In the genomic region with DNA sequence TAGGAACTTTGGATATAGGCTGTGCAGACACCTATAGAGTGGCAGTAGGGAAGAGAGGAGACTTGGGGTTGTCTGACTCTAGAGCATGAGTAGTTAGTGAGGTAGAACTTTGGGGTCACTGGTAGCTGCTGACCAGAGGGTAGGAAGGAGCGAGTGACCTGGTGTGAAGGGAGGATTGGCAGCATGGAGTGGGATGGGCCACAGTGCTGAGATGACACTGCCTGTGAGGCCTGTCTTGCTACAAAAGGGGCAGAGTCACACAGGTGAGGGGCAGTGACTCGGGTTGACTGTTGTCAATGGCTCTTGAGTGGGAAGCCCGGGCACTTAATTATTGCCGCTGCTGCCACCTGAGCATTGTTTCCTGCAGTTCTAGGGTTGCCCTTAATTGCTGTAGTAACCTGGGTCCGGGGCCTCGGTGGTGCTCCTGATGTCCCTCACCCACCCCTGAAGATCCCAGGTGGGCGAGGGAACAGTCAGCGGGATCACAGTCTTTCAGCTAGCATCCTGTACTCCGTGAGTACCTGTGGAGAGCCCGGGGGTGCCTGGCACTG, we compare ENCODE assay signal across 8 mouse cellular contexts. TPM values are rescaled to one million over a fixed set of nuclear protein-coding genes. Genes with fewer than 3 reads are reported as not detected.
DNase-seq lines count a peak whose midpoint lies in the region; ATAC-seq and TF ChIP-seq lines count a peak whose summit lies in the region.

No protein-coding gene starts in this region.

- intact Hi-C loops in heart, postnatal 25 days (cut with DNase I): loop anchor here (2.0 kb wide), 1 partner anchor 29 kb away; the partner anchor contains the start of genes Plekhj1 and Sf3a2

- peak overlapping the region; percentile 89 for H3K9ac ChIP-seq in heart, embryonic 14.5 days (ENCODE audit: low read length)
- H3K9ac ChIP-seq in hindbrain, embryonic 12.5 days: peak overlapping the region; percentile 92
- H3K9ac ChIP-seq in midbrain, embryonic 13.5 days (replicated peaks): peak overlapping the region; percentile 92

- no peak for TF ChIP-seq POLR2A in bone marrow macrophage, adult 2 months (IDR thresholded peaks at IDR 0.05; ENCODE audit: borderline replicate concordance, low read depth, low read length)

- no peak overlapping the region for H3K27ac ChIP-seq in heart, embryonic 14.5 days (replicated peaks in 1 of 2; ENCODE audit: control insufficient read depth in 1 of 2, insufficient read depth in 1 of 2, low read depth in 2 of 2, low read length in 2 of 2)
- H3K27ac ChIP-seq in bone marrow macrophage, adult 2 months (ENCODE audit: insufficient read depth, low read depth, low read length): no peak overlapping the region
- H3K27ac ChIP-seq in hindbrain, embryonic 12.5 days: no peak overlapping the region
- H3K27ac ChIP-seq in midbrain, embryonic 13.5 days: no peak overlapping the region

- DNase-seq in heart, postnatal 25 days (ENCODE audit: low spot score): no peak
- DNase-seq in ovary, postnatal 10 days (ENCODE audit: low spot score): no peak
- no peak for DNase-seq in urinary bladder, postnatal 36 days (ENCODE audit: low spot score in 2 of 2)
- no peak for DNase-seq in left cerebral cortex, adult 11 months (ENCODE audit: low spot score)

- H3K9me3 ChIP-seq in heart, embryonic 14.5 days (ENCODE audit: control insufficient read depth, low read length): no peaks in the 10 kb centered on the region
- H3K9me3 ChIP-seq in hindbrain, embryonic 12.5 days (replicated peaks): no peaks in the 10 kb centered on the region
- H3K9me3 ChIP-seq in midbrain, embryonic 13.5 days: no peaks in the 10 kb centered on the region

- H3K27me3 ChIP-seq in heart, embryonic 14.5 days (ENCODE audit: control insufficient read depth, insufficient read depth, low read length): no peaks in the 10 kb centered on the region
- peaks cover under 1% of the 10 kb centered on the region; the same call in 1 of the 2 replicates for H3K27me3 ChIP-seq in hindbrain, embryonic 12.5 days
- no peaks in the 10 kb centered on the region for H3K27me3 ChIP-seq in midbrain, embryonic 13.5 days

- H3K4me1 ChIP-seq in heart, embryonic 14.5 days (ENCODE audit: control insufficient read depth in 2 of 2, insufficient read depth in 2 of 2, low read length in 2 of 2): peaks cover 4 to 26% of the 10 kb centered on the region in 2 experiments; a peak in 3 of 4 replicates
- peaks cover 12% of the 10 kb centered on the region for H3K4me1 ChIP-seq in bone marrow macrophage, adult 2 months (ENCODE audit: control insufficient read depth, insufficient read depth, low read length)
- peaks cover 40% of the 10 kb centered on the region for H3K4me1 ChIP-seq in hindbrain, embryonic 12.5 days
- peaks cover 46% of the 10 kb centered on the region for H3K4me1 ChIP-seq in midbrain, embryonic 13.5 days (replicated peaks)

- H3K4me2 ChIP-seq in heart, embryonic 14.5 days (ENCODE audit: low read length): peak overlapping the region; percentile 99
- H3K4me2 ChIP-seq in hindbrain, embryonic 12.5 days (replicated peaks): peak overlapping the region; percentile 87
- H3K4me2 ChIP-seq in midbrain, embryonic 13.5 days (replicated peaks): peak overlapping the region; percentile 100

- peaks cover 30% of the 10 kb centered on the region for H3K36me3 ChIP-seq in heart, embryonic 14.5 days (ENCODE audit: control insufficient read depth, insufficient read depth, low read length)
- H3K36me3 ChIP-seq in hindbrain, embryonic 12.5 days: peaks cover 22% of the 10 kb centered on the region
- peaks cover 25% of the 10 kb centered on the region for H3K36me3 ChIP-seq in midbrain, embryonic 13.5 days

- WGBS in heart, embryonic 14.5 days: 70% methylated on average over 10 of the region's 10 CpGs
- WGBS in hindbrain, embryonic 12.5 days: 85% methylated on average over 10 of the region's 10 CpGs
- WGBS in midbrain, embryonic 13.5 days: 82% methylated on average over 10 of the region's 10 CpGs

- TF ChIP-seq CTCF in bone marrow macrophage, adult 2 months (IDR thresholded peaks at IDR 0.05; ENCODE audit: low read depth, low read length): no peak

- no peak for ATAC-seq in heart, embryonic 14.5 days (ENCODE audit: insufficient number of reproducible peaks, insufficient read depth, low FRiP score, low read depth)
- no peak for ATAC-seq in hindbrain, embryonic 12.5 days (ENCODE audit: low FRiP score)
- no peak for ATAC-seq in midbrain, embryonic 13.5 days

- H3K4me3 ChIP-seq in heart, embryonic 14.5 days (ENCODE audit: control insufficient read depth in 1 of 2, insufficient read depth in 1 of 2, low read depth in 1 of 2, low read length in 2 of 2): peak overlapping the region; percentile 65 to 92
- peak overlapping the region; percentile 67 for H3K4me3 ChIP-seq in bone marrow macrophage, adult 2 months (ENCODE audit: insufficient read depth, low read length)
- peak overlapping the region; percentile 86 for H3K4me3 ChIP-seq in hindbrain, embryonic 12.5 days
- peak overlapping the region; percentile 86 for H3K4me3 ChIP-seq in midbrain, embryonic 13.5 days (replicated peaks)

RNA-seq across cellular contexts. Expression of gene Oaz1, which starts 1.5 kb away (rescaled TPM):
- 2,025 and 2,172 TPM in 2 replicates for polyA plus RNA-seq in heart, embryonic 14.5 days (2014; fragmentation: Nextera tagmentation; extraction: Ambion mirVana)
- 100 to 1,000 TPM; 883 to 894 TPM for total RNA-seq in heart, postnatal 25 days (2021)
- 823 and 921 TPM in 2 replicates for polyA plus RNA-seq in bone marrow macrophage, adult 2 months (2012; ENCODE audit: insufficient read depth, insufficient read length, missing spikeins)
- 1,255 and 1,389 TPM in 2 replicates for polyA plus RNA-seq in hindbrain, embryonic 12.5 days (2016; fragmentation: Nextera tagmentation; extraction: Ambion mirVana)
- polyA plus RNA-seq in midbrain, embryonic 13.5 days (2015; fragmentation: Nextera tagmentation; extraction: Ambion mirVana): 1,319 and 1,425 TPM in 2 replicates

RNA-seq across cellular contexts. Expression of gene Jsrp1, which starts 14.6 kb away (rescaled TPM):
- 5.5 and 5.6 TPM in 2 replicates for polyA plus RNA-seq in heart, embryonic 14.5 days (2014; fragmentation: Nextera tagmentation; extraction: Ambion mirVana)
- total RNA-seq in heart, postnatal 25 days (2021): under 1 TPM; 0.48 to 0.81 TPM
- polyA plus RNA-seq in bone marrow macrophage, adult 2 months (2012; ENCODE audit: insufficient read depth, insufficient read length, missing spikeins): not detected in 2 replicates
- 0.83 and 1.7 TPM in 2 replicates for polyA plus RNA-seq in hindbrain, embryonic 12.5 days (2016; fragmentation: Nextera tagmentation; extraction: Ambion mirVana)
- polyA plus RNA-seq in midbrain, embryonic 13.5 days (2015; fragmentation: Nextera tagmentation; extraction: Ambion mirVana): 0.28 and 0.43 TPM in 2 replicates

RNA-seq across cellular contexts. Expression of gene Lingo3, which starts 15.9 kb away (rescaled TPM):
- polyA plus RNA-seq in heart, embryonic 14.5 days (2014; fragmentation: Nextera tagmentation; extraction: Ambion mirVana): 0.46 TPM in 2 replicates
- 10 to 100 TPM in 1 of 2 experiments, 1 to 10 TPM in 1; 6.3 to 10.6 TPM for total RNA-seq in heart, postnatal 25 days (2021)
- not detected in 2 replicates for polyA plus RNA-seq in bone marrow macrophage, adult 2 months (2012; ENCODE audit: insufficient read depth, insufficient read length, missing spikeins)
- polyA plus RNA-seq in hindbrain, embryonic 12.5 days (2016; fragmentation: Nextera tagmentation; extraction: Ambion mirVana): 0.74 and 0.94 TPM in 2 replicates
- 1.5 and 1.9 TPM in 2 replicates for polyA plus RNA-seq in midbrain, embryonic 13.5 days (2015; fragmentation: Nextera tagmentation; extraction: Ambion mirVana)

RNA-seq across cellular contexts. Expression of gene Amh, which starts 22.9 kb away (rescaled TPM):
- 0.12 TPM in 1 of 2 replicates, not detected in the other for polyA plus RNA-seq in heart, embryonic 14.5 days (2014; fragmentation: Nextera tagmentation; extraction: Ambion mirVana)
- under 1 TPM; 0.39 TPM for total RNA-seq in heart, postnatal 25 days (2021)
- polyA plus RNA-seq in bone marrow macrophage, adult 2 months (2012; ENCODE audit: insufficient read depth, insufficient read length, missing spikeins): not detected in 2 replicates
- polyA plus RNA-seq in hindbrain, embryonic 12.5 days (2016; fragmentation: Nextera tagmentation; extraction: Ambion mirVana): not detected in 2 replicates
- not detected in 2 replicates for polyA plus RNA-seq in midbrain, embryonic 13.5 days (2015; fragmentation: Nextera tagmentation; extraction: Ambion mirVana)

RNA-seq across cellular contexts. Expression of gene Lsm7, which starts 27.1 kb away (rescaled TPM):
- polyA plus RNA-seq in heart, embryonic 14.5 days (2014; fragmentation: Nextera tagmentation; extraction: Ambion mirVana): 200 and 230 TPM in 2 replicates
- total RNA-seq in heart, postnatal 25 days (2021): 10 to 100 TPM; 20.9 to 31.6 TPM
- polyA plus RNA-seq in bone marrow macrophage, adult 2 months (2012; ENCODE audit: insufficient read depth, insufficient read length, missing spikeins): 49.7 and 54.3 TPM in 2 replicates
- polyA plus RNA-seq in hindbrain, embryonic 12.5 days (2016; fragmentation: Nextera tagmentation; extraction: Ambion mirVana): 214 and 250 TPM in 2 replicates
- polyA plus RNA-seq in midbrain, embryonic 13.5 days (2015; fragmentation: Nextera tagmentation; extraction: Ambion mirVana): 249 and 254 TPM in 2 replicates
